Mouse (Mus musculus): ENCODE measurements around the gene Alx3. TPM values are rescaled to one million over a fixed set of nuclear protein-coding genes. Genes with fewer than 3 reads are reported as not detected.

The Alx3 gene
- polyA plus RNA-seq, 1 experiment from 2014 or later: 0.31 TPM

- 83% methylated on average over 7 of the region's 7 CpGs for WGBS
- H3K9me3 ChIP-seq: no peaks in the 10 kb centered on the region
- peaks cover 13% of the 10 kb centered on the region for H3K4me1 ChIP-seq (replicated peaks)
- ATAC-seq (ENCODE audit: low FRiP score): no peak
- H3K27ac ChIP-seq: no peak overlapping the region
- no peak overlapping the region for H3K4me3 ChIP-seq
- no peaks in the 10 kb centered on the region for H3K36me3 ChIP-seq
- no peak overlapping the region for H3K4me2 ChIP-seq
- peaks cover 15% of the 10 kb centered on the region; the same call in 1 of the 2 replicates for H3K27me3 ChIP-seq
- H3K9ac ChIP-seq: no peak overlapping the region
Observed at GRCm38 (mm10) chr3:107567766-107568165, 27.1 kb upstream of the Alx3 start.

GRCm38 (mm10) chr3:107568721-107569120 lies 26.1 kb upstream of the Alx3 start:
- peak; percentile 82 for ATAC-seq (ENCODE audit: low FRiP score)
- no peak overlapping the region for H3K4me3 ChIP-seq
- WGBS: 59% methylated on average over 4 of the region's 4 CpGs
- no peaks in the 10 kb centered on the region for H3K36me3 ChIP-seq
- no peaks in the 10 kb centered on the region for H3K9me3 ChIP-seq
- no peak overlapping the region for H3K9ac ChIP-seq
- H3K27me3 ChIP-seq: peaks cover 19% of the 10 kb centered on the region; the same call in 1 of the 2 replicates
- peaks cover 9% of the 10 kb centered on the region for H3K4me1 ChIP-seq (replicated peaks)
- no peak overlapping the region for H3K27ac ChIP-seq
- no peak overlapping the region for H3K4me2 ChIP-seq

GRCm38 (mm10) chr3:107571205-107571604 lies 23.6 kb upstream of the Alx3 start:
- Histone ChIP-seq H3K9me3 (no peaks in the 10 kb centered on the region), H3K27me3 (peaks cover 19% of the 10 kb centered on the region; the same call in 1 of the 2 replicates), H3K27ac (no peak overlapping the region), H3K4me2 (no peak overlapping the region), H3K36me3 (no peaks in the 10 kb centered on the region), H3K4me3 (no peak overlapping the region), H3K9ac (no peak overlapping the region), H3K4me1 (replicated peaks) (no peaks in the 10 kb centered on the region; the same call in 1 of the 2 replicates)
- no peak for ATAC-seq (ENCODE audit: low FRiP score)
- 61% methylated on average over 2 of the region's 2 CpGs for WGBS

GRCm38 (mm10) chr3:107576807-107577206 lies 18.0 kb upstream of the Alx3 start:
- no peaks in the 10 kb centered on the region for H3K36me3 ChIP-seq
- no peaks in the 10 kb centered on the region for H3K9me3 ChIP-seq
- no peak for ATAC-seq (ENCODE audit: low FRiP score)
- H3K4me1 ChIP-seq (replicated peaks): no peaks in the 10 kb centered on the region
- H3K4me3 ChIP-seq: no peak overlapping the region
- no peak overlapping the region for H3K9ac ChIP-seq
- H3K27ac ChIP-seq: no peak overlapping the region
- H3K4me2 ChIP-seq: no peak overlapping the region
- H3K27me3 ChIP-seq: peaks cover 56% of the 10 kb centered on the region
- 90% methylated on average over 3 of the region's 3 CpGs for WGBS

GRCm38 (mm10) chr3:107577810-107578390 lies 16.9 kb upstream of the Alx3 start:
- H3K36me3 ChIP-seq: no peaks in the 10 kb centered on the region
- 31% methylated on average over 3 of the region's 3 CpGs for WGBS
- ATAC-seq (ENCODE audit: low FRiP score): no peak
- H3K4me2 ChIP-seq: no peak overlapping the region
- H3K4me3 ChIP-seq: no peak overlapping the region
- peaks cover 5% of the 10 kb centered on the region for H3K4me1 ChIP-seq (replicated peaks)
- H3K9me3 ChIP-seq: no peaks in the 10 kb centered on the region
- peaks cover 60% of the 10 kb centered on the region for H3K27me3 ChIP-seq
- H3K27ac ChIP-seq: no peak overlapping the region
- H3K9ac ChIP-seq: no peak overlapping the region

- H3K4me2 ChIP-seq: no peak overlapping the region
- H3K9me3 ChIP-seq: no peaks in the 10 kb centered on the region
- H3K36me3 ChIP-seq: no peaks in the 10 kb centered on the region
- peaks cover 74% of the 10 kb centered on the region for H3K27me3 ChIP-seq
- no peak overlapping the region for H3K27ac ChIP-seq
- peaks cover 10% of the 10 kb centered on the region for H3K4me1 ChIP-seq (replicated peaks)
- H3K9ac ChIP-seq: no peak overlapping the region
- WGBS: 4% methylated on average over 4 of the region's 4 CpGs
- H3K4me3 ChIP-seq: no peak overlapping the region
- ATAC-seq (ENCODE audit: low FRiP score): no peak
Observed at GRCm38 (mm10) chr3:107579466-107579865, 15.4 kb upstream of the Alx3 start.

- Histone ChIP-seq H3K4me1 (replicated peaks) (peaks cover 10% of the 10 kb centered on the region), H3K4me3 (no peak overlapping the region), H3K4me2 (no peak overlapping the region), H3K9me3 (no peaks in the 10 kb centered on the region), H3K27ac (no peak overlapping the region), H3K9ac (no peak overlapping the region), H3K36me3 (no peaks in the 10 kb centered on the region), H3K27me3 (peaks cover 93% of the 10 kb centered on the region)
- WGBS: 4% methylated on average over 15 of the region's 15 CpGs
- ATAC-seq (ENCODE audit: low FRiP score): no peak
Observed at GRCm38 (mm10) chr3:107581103-107582010, 13.5 kb upstream of the Alx3 start.

- Histone ChIP-seq H3K27me3 (peaks cover 100% of the 10 kb centered on the region), H3K27ac (no peak overlapping the region), H3K4me3 (peak overlapping the region; percentile 27), H3K4me1 (replicated peaks) (peaks cover 10% of the 10 kb centered on the region), H3K9me3 (no peaks in the 10 kb centered on the region), H3K36me3 (no peaks in the 10 kb centered on the region), H3K4me2 (peak overlapping the region; percentile 46), H3K9ac (no peak overlapping the region)
- ATAC-seq (ENCODE audit: low FRiP score): no peak
- 2% methylated on average over 18 of the region's 18 CpGs for WGBS
Observed at GRCm38 (mm10) chr3:107582130-107582874, 12.5 kb upstream of the Alx3 start.

- 0 out of 2 replicates have a peak overlapping the region, but pooled peaks have one; percentile 43 for H3K9ac ChIP-seq
- peak overlapping the region; percentile 46 for H3K4me2 ChIP-seq
- peaks cover 100% of the 10 kb centered on the region for H3K27me3 ChIP-seq
- no peak for ATAC-seq (ENCODE audit: low FRiP score)
- peak overlapping the region; percentile 27 for H3K4me3 ChIP-seq
- peaks cover 10% of the 10 kb centered on the region for H3K4me1 ChIP-seq (replicated peaks)
- H3K27ac ChIP-seq: no peak overlapping the region
- no peaks in the 10 kb centered on the region for H3K36me3 ChIP-seq
- H3K9me3 ChIP-seq: no peaks in the 10 kb centered on the region
- 1% methylated on average over 65 of the region's 65 CpGs for WGBS
Observed at GRCm38 (mm10) chr3:107582875-107583767, 11.7 kb upstream of the Alx3 start.

GRCm38 (mm10) chr3:107583893-107584292 lies 10.9 kb upstream of the Alx3 start:
- Histone ChIP-seq H3K36me3 (no peaks in the 10 kb centered on the region), H3K4me1 (replicated peaks) (peaks cover 10% of the 10 kb centered on the region), H3K4me2 (no peak overlapping the region), H3K9ac (no peak overlapping the region), H3K4me3 (no peak overlapping the region), H3K27ac (no peak overlapping the region), H3K9me3 (no peaks in the 10 kb centered on the region), H3K27me3 (peaks cover 100% of the 10 kb centered on the region)
- no peak for ATAC-seq (ENCODE audit: low FRiP score)
- WGBS: 9% methylated on average over 1 of the region's 1 CpGs

GRCm38 (mm10) chr3:107586504-107586903 lies 8.3 kb upstream of the Alx3 start:
- Histone ChIP-seq H3K27me3 (peaks cover 98% of the 10 kb centered on the region), H3K27ac (no peak overlapping the region), H3K9ac (no peak overlapping the region), H3K4me1 (replicated peaks) (peaks cover 10% of the 10 kb centered on the region), H3K9me3 (no peaks in the 10 kb centered on the region), H3K36me3 (no peaks in the 10 kb centered on the region), H3K4me3 (no peak overlapping the region), H3K4me2 (no peak overlapping the region)
- WGBS: 77% methylated on average over 6 of the region's 6 CpGs
- no peak for ATAC-seq (ENCODE audit: low FRiP score)
